Mouse (Mus musculus): ENCODE data around the gene Lrrc75b.

Gene Lrrc75b

DNA sequence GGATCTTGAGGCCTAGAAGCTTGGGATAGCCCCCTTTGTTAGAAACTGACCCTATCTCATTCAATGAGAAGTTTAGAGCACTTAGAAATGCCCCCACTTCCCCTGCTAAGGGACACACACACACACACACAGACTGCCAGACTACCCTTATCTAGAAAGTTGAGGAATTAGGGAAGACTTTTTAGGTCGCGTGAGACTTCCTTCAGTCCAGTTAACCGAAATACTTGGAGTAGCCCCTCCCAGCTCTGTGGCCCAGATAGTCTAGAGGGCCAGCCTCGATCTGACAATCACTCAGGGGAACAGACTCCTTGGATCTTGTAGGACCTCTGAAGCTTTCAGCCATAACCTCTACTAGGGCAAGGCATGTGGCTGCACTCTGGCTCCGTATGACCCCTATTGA is 7.9 kb upstream of the Lrrc75b start:
- WGBS, result 68% methylated on average over 5 of the region's 5 CpGs

DNA sequence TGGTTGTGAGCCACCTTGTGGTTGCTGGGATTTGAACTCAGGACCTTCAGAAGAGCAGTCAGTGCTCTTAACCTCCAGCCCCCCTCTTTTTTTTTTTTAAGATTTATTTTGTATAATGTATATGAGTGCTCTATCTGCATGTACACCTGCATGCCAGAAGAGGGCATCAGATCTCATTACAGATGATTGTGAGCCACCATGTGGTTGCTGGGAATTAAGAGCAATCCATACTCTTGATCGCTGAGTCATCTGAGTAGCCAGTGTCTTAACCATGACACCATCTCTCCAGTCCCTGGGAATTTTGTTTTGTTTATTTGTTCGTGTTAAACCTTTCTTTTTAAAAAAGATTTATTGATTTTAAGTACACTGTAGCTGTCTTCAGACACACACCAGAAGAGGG is 6.6 kb upstream of the Lrrc75b start:
- WGBS, result 81% methylated on average over 2 of the region's 2 CpGs

DNA sequence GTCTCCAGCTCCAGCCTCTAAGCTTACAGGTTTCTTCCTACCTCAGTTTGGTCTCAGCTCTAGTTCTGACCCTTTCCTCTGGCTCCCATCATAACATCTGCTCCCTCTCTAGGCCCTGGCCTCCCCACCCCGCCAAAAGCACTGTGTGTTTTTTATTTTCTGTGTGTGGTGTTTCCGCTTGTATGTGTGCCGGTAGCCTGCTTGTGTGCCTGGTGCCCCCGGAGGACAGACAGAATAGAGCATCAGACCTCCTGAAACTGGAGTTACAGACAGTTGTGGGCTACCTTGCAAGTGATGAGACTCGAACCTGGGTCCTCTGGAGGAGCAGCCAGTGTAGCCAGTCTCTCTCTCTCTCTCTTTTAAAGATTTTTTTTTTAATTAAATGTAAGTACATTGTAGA is 6.2 kb upstream of the Lrrc75b start:
- WGBS, result 79% methylated on average over 5 of the region's 5 CpGs

DNA sequence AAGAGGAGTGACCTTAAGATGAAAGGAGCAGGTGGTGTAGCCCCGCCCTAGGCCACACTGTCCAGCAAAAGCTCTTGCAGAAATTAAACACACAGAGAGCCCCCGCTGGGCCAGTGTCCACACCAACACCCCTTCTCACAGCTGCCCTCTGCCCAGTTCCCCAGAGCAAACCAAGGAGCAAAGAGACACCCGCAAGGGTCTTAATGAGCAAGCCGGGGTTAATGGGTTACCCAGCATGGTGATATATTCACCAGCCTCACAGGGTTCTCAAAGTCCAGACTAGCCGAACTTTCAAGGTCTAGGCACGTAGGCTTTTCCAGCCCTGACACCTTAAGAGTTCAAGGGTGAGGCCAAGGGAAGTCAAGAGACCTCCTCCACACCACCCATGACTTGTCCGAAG is 5.8 kb upstream of the Lrrc75b start:
- 88% methylated on average over 7 of the region's 7 CpGs for WGBS

DNA sequence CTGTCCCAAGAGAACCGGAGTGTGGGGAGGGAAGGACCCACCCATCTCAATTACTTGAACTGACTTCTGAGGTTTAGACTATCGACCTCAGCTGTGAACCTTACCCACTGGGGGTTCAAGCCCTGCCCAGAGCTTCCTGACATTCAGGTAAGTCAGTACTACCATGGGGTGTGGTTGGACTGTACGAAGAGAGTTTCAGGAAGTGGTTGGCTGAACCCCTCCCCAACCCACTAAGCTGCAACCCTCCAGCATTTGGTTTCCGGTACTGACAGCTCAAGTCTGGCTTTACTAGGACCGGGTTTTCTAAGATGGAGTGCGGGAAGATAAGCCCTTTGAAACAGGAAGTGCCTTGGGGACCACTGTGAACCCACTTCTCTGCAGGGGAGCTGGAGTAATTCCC is 5.3 kb upstream of the Lrrc75b start:
- WGBS, result 75% methylated on average over 6 of the region's 6 CpGs

DNA sequence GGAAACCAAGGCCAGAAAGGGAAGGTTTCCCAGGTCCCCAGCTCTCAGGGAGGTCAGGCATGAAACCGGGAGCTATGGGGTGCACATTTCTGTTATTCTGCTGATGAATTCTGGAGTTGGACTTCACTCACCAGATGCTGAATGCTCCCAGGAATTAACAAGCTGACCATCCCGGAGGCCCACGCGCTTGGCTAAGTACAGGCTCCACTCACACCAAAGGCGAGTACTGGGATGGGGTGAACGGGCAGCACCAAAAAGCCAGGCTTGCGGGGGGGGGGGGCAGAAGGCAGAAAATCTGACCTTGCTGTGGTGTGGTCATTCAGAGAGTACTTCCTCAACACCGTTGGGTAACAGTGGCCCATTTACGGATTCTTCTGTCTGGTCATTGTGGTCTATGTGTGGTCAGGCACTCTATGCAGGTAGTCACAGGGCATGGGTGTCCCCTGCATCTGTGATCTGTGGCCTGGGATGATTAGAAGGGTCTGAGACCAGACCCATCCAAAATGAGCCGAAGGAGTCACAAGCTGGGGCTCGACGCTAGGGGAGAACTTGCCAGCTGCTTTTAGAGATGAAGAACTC is 4.6 kb upstream of the Lrrc75b start:
- WGBS, result 89% methylated on average over 12 of the region's 12 CpGs

DNA sequence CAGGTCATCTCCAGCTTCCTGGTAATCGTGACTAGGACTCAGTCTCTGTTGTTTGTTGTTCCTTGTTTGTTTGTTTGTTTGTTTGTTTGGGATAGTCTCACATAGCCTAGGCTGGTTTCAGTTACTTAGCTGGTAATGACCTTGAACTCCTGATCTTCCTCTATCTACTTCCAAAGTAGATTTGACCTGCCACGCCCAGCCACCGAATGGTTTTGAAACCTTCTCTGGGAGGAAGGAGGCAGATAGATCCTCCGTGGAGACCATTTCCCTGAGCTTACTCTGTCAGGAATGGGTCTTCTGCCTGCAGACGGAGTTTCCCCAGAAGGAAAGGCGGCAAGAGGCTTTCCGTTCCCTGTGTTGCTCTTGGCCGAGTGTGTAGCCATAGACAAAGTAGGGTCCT is 2.5 kb upstream of the Lrrc75b start:
- 94% methylated on average over 8 of the region's 8 CpGs for WGBS

DNA sequence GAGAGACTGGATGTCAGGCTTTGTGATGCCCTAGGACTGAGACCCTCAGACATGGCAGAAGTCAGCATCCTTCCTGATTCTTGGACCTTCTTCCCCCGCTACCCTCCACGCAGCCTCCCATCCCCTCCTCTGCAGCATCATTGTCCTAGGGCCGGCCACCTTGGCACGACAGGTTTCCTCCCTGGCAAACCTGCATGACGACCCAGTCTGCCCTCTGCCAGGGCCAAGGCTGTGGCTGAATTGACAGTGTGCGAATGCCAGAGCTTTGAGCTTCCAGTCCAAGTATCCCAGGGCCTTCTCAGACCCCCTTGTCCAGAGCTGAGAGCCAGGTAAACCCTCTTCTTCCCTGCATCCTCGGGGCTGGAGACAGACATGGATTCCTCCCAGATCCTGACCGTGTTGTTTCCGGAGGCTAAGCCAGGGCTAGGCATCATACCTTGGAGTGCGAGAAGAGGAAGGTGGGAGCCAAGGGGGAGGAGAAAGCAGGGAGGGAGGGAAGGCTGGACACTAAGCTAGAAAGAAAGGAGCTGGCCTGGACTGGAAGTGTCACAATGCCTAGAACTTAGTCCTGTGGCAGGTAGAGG is 1.0 kb upstream of the Lrrc75b start, which contains the start of gene Ggt1:
Gene Ggt1 (plus strand): TSS at position 534 of the 584 bp plus-strand sequence.
- 79% methylated on average over 10 of the region's 10 CpGs for WGBS

DNA sequence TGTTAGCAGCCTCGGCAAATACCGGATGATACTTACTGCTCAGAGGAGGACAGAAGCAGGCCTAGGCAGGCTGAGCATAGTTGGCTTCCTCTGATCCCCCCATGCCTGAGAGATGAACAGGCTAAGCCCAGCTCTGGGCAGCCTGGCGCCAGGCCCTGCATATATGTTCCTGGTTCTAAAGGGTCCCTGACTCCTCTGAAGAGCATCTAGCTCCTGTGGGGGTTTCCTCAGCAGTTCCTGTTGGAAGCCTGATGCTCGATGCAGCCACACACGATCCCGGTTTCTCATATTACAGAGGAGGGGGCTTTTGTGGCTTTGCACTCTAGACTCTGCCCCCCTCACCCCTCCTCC is 394 bp upstream of the Lrrc75b start:
- 36% methylated on average over 6 of the region's 6 CpGs for whole genome bisulfite sequencing

DNA sequence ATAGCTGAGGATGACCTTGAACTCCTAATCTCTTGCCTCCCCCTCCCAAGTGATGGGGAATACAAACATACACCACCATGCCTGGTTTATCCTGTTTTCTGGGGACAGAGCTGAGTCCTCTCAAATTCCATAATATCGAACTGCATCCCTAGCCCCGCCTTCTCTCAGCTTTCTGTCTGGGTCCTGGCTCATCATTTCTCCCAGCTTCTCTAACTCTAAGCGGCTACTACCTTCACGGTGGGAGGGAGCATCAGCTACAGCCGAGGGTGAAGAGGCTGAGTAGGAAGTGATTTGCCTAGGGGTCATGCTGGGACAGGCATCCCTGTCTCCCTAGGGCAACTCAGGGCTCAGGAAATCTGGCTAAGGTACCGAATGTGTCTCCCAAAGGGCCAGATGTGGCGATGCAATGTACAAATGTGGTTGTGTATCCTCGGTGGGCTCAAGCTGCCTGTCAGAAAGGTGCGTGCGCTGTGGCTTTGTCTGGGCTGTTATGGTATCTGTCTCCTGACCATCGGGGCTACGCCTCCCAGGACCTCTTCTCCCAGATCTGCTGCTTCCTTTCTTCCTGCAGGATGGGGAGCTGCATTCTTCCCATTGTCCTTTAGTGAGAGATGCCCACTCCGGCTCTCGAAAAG is 972 bp downstream of the Lrrc75b start:
- WGBS, result 5% methylated on average over 14 of the region's 14 CpGs

DNA sequence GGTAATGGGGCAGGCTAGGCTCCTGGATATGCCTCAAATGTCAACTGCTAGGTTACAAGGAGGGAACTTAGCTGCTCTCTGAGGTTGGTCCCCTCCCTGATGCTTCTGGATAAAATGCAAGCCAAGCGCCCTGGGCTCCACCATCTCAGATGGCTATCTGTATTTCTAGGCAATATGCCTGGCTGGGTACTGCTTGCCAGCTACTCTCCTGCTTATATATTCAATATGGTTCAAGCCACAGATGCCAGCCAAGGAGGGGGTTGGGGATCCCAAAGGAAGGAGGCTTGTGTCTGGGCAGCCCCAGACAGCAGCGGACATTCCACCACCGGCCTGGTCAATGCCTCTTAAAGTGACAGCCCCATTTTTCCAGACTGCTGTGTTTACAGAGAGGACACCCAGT is 1.6 kb downstream of the Lrrc75b start:
- 17% methylated on average over 3 of the region's 3 CpGs for whole genome bisulfite sequencing

DNA sequence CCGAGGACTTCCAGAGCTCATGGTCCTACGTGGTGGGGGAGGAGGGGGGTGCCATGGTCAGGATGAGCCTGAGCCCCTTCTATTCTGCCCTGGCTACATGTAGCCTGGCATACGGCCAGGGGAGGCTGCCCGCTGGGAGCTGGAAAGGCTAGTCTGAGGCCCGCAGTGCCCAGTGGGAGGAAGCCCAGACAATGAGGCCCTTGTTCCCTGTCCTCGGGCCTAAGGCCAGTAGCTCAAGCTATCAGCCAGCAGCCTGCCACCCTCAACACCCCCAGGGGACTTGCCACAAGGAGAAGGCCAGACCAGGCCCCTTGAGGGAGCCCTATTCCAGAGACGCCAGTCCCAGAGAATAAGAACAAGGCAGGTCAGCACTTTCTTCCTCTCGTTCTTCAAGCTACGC is 4.1 kb downstream of the Lrrc75b start:
- WGBS, result 55% methylated on average over 9 of the region's 9 CpGs

DNA sequence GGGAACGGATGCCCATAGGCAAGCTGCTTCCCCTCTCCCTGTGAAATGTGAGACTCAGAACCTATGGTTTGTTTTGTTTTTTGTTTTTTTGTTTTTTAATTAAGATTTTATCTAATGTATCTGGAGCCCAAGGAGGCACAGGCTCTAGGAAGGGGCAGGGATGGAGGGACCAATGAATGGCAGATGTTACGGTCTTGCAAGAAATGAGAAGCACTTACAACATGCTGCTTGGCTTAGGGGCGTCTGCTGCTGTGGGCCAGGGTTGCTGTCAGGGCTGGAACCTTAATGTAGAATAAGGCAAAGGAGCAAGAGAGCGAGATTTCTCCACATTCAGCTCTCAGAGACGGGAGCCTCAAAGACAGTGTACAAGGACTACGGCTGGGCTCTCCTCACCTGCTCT is 4.6 kb downstream of the Lrrc75b start:
- 78% methylated on average over 6 of the region's 6 CpGs for WGBS

DNA sequence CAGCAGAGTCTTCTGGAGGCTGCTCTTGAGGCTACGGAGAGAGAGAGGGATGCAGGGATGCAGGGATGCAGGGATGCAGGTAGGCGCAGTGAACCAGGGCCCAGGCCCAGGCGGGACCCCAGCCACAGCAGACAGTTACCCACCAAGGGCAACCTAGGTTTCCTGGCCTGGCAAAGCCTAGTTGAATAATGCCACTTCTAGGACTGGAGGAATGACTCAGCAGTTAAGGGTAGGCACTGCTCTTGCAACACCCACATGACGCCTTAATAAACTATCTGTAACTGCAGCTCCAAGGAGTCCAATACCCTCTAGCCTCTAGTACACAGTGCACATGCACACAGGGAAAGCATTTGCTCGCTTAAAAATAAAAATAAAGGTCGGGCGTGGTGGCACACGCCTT is 6.0 kb downstream of the Lrrc75b start:
- 95% methylated on average over 8 of the region's 8 CpGs for WGBS

DNA sequence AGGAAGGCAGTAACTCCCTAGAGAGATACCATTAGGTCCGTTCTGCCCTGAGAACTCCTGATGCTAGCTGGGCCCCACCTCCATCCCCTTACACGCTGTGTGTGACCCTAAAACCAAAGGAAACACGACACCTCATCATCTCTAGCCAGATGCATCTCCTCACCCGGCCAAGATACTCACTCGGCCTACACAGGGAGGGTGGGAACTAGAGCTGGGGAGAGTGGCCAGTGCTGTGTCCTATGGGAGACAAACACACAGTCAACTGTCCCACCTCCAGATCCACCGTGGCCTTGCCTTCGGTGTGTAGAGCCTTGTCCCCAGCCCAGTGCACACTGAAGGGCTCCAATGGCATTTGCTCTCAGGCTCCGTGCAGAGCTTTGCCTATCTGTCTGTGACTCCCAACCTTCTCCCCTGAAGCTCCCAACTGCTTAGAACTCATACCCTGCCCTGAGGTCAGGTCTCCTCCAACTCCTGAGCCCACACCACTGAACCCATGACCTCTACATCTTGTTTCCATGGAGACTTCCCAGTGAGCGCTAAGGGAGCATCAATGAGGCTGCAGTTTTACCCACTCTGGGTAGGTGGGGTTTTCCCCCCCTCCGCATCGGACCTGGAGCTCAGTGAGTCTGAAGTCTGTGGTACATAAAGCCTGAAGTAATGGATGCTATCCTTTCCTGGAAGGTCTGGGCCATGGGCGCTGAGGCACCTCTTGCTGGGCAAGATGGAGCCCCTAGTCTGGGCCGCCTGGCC is 7.3 kb downstream of the Lrrc75b start:
- WGBS, result 91% methylated on average over 13 of the region's 13 CpGs

DNA sequence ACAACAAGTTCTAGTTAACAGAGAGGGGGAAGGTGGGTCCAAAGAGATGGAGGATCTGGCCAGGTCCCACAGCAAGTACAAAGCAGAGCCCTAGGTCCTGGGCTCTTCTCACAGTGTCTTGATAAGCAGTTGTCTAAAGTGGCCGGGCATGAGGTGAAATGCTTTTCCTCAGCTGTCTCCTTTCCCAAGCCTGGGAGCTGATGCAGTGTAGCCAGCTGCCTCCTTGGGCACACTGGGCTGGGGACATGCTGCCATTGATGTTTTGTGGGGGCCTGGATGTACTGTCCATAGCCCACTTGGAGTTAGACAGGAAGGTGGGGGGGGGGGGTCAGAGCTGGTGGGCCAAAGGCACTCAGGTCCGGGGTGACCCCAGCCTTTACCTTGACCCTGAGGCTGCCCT is 8.0 kb downstream of the Lrrc75b start:
- 92% methylated on average over 2 of the region's 2 CpGs for WGBS

DNA sequence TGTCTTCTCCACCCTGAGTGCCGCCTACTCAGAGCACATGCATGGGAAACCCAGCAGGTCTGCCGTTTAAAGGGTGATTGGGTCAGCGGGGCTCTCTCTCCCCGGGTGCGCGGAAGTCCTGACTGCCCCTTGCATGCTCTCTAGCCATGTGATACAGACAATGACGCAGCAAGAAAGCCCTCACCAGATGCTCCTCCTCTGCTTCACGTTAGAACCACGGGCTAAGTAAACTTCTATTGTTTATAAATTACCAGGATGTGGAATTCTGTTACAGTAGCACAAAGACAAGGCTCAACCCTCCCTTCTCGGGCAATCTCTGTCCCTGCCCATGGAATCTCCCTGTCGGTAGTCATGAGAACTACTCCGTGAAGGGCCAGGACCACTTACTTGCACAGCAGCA is 9.0 kb downstream of the Lrrc75b start:
- WGBS, result 56% methylated on average over 12 of the region's 12 CpGs

DNA sequence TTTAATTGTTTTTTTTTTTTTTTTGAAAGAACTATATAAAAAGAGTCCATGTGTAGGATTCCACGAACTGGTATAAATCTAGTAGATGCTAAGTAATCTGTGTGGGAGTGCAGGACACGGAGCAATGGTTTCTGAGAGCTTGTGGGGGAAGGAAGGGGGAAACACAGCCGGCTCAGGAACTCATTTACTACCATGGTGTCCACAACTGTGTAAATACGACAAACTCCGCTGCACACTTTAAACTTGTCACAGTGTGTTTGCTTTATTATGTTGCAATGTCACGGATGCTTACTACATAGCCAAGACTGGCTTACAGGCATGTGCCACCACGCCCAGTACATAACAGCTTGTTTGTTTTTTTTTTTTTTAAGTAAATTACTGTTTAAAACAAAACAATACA is 10.2 kb downstream of the Lrrc75b start:
- WGBS, result 60% methylated on average over 7 of the region's 7 CpGs

DNA sequence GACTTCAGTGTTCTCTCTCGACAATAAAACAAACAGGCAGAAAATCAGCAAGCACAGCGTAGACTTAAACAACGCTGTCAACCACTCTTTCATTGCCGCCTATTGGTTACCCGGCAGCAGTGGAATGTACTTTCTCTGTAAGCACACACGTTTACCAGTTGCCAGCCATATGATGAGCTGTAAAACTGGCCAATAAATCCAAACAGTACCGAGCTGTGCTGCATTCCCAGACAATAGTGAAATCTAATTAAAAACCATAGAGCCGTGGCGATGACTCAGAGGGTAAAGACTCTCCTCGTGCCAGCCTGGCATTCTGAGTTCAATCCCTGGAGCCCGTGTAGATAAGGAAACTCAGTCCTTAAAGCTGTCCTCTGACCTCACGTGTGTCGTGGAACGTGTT is 11.6 kb downstream of the Lrrc75b start:
- 36% methylated on average over 14 of the region's 14 CpGs for WGBS

DNA sequence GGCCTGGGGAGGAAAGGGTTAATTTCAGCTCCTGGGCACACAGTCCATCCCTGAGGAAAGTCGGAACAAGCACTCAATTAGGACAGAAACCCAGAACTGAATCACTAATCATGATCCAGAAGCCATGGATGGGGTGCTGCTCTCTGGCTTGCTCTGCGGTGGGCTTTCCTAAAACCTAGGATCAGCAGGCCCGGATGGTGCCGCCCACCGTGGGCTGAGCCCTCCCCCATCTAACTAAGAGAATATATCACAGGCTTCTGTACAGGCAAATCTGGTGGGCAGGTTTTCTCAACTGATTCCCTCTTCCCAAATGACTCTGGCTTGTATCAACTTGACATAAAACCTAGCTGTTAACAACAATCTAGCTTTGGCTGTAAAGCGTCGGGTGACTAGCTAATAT is 12.2 kb downstream of the Lrrc75b start:
- 65% methylated on average over 7 of the region's 7 CpGs for WGBS

DNA sequence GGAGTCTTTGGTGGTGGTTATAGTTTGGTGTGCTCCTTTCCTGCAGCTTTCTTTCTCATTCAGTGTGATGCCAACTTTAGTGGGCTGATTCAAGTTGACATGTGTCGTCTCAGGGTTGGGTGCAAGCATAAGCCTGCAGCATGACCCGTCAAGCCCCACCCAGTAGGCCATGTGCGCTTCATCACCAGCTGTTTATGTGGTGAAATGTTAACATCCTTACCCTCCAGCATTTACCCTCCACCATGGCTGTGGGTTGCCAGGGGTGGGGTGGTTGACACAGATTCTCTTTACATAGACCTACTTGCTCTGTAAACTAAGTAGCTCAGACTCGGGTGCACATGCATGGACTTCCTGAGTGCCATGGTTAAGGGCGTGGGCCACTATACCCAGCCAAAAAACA is 24.0 kb downstream of the Lrrc75b start:
- WGBS, result 94% methylated on average over 5 of the region's 5 CpGs

DNA sequence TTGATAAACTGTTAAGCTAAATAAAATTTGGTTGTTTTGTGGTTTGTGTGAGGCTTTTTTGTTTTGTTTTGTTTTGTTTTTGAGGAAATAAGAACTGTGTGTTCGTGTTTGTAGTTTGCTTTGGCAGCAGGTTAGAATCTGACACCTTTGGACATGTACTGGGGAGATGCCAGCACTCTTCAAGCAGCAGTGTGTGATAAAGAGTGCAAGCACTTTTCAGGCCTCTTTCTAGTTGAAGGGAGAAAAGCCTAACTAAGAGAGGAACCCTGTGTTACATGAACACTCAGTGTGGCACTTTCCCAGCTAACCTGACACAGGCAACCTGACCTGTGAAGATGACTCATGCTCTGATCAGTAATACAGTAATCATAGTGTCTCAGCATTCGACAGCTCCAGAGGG is 24.7 kb downstream of the Lrrc75b start:
- WGBS, result 50% methylated on average over 2 of the region's 2 CpGs

DNA sequence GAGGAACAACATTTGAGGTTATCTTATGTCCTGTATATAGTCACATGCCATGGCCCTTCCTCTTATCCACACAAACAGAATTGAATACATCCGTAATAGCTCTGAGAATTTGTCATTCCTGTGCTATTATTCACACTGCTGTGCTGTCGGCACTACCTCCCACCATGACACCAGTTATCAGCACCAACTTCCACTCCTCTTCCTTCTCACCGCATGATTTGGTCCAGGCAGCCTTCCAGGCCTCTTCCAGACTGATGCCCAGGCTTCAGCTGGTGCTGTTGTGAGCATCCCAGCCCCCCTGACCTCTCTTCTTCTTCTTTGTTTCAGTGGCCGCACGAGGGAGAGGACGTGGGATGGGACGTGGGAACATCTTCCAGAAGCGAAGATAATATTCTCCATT is 25.2 kb downstream of the Lrrc75b start:
- WGBS, result 55% methylated on average over 8 of the region's 8 CpGs

Data from cerebral cortex, adult 2 months (tissue).